Mouse (Mus musculus) MN1 (cell line): Measurements from ENCODE around the gene Rsph3a.
A peak's percentile ranks its signal among the peaks of the same experiment; 100 is the strongest.

ENCODE experiments used
- DNase-seq: peaks from one replicate; pipeline ENCODE4 v3.0.0-alpha.2; 2016; ENCODE audit warnings: low spot score

Rsph3a gene

GRCm38 (mm10) chr17:7945117-7946052 is at the start of gene Rsph3a:
Gene Rsph3a (plus strand): TSS chr17:7945614.
- peak; percentile 95 for DNase-seq

DNA sequence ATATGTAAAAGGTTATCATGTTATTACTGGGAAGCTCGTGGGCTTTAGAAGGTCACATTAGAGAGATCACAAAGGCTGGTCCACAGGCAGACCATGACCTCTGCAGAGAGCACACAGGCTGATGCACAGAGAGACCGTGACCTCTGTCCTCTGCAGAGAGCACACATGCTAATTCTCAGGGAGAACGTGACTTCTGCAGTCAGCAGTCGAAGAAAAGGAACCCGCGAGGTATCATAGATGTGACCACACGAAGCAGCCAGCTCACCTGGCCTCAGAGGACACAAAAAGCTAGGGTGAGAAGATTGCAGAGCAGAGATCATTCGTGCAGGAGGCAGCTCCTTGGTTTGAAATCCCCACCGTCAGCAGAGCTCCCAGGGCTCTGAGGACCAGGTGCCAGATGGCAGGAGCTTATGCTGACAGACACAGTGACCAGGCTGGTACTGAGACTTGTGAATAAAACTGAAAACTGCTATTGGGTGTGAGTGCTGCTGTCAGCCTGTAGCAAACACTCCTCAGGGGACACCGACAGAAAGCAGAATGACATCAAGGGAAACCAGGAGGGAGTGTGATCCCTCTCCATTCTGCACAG is 49.3 kb upstream of the Rsph3a start:
- DNase-seq = no peak

GRCm38 (mm10) chr17:7897120-7897519 is 48.3 kb upstream of the Rsph3a start:
- peak; percentile 40 for DNase-seq

- DNase-seq = no peak
Measured at GRCm38 (mm10) chr17:7897756-7898155, 47.7 kb upstream of the Rsph3a start.

- DNase-seq = no peak
Measured at GRCm38 (mm10) chr17:7899233-7899632, 46.2 kb upstream of the Rsph3a start.

GRCm38 (mm10) chr17:7899961-7900360 is 45.5 kb upstream of the Rsph3a start:
- no peak for DNase-seq

GRCm38 (mm10) chr17:7901536-7901935 is 43.9 kb upstream of the Rsph3a start:
- DNase-seq = no peak

- no peak for DNase-seq
Measured at GRCm38 (mm10) chr17:7902362-7902761, 43.1 kb upstream of the Rsph3a start.

DNA sequence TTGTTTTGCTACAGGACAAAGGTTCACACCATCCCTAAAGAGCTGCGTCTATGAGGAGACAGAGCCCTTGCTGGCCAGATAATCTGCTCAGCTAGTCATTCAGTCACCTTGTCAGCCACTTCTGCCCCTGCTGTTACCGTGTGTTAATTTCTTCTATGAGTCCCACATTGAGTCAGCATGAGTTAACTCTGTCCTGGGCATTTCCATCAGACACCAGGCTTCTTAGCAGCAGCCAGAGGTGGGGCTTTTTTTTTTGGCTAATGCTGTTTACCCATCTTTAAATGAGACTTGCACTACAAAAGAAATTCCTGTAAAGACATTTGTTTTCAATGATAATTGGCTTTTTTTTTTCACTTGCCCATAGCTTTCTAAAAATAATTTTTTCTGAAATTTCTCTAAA is 40.4 kb upstream of the Rsph3a start:
- DNase-seq = no peak

GRCm38 (mm10) chr17:7905936-7906685 is 39.3 kb upstream of the Rsph3a start:
- DNase-seq = no peak

- DNase-seq = no peak
Measured at GRCm38 (mm10) chr17:7914596-7915227, 30.7 kb upstream of the Rsph3a start.

DNA sequence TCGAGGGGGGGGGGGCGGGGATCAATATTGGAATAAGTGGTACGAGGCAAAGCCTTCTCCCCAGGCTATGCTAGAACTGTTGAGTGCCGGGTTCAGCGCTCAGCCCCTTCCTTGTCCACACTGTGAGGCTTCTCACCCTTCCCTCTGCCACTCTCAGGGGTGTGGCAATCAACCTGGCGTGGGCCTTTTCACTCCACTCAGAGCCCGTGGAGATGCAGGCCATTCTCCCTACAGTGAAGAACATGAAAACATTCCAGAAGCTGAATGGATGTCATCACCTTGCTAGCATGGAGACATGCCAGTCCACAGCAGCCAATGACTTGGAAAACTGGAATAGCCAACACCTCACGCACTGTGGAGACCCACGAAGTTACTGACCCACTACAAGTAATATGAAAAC is 29.6 kb upstream of the Rsph3a start:
- no peak for DNase-seq

- DNase-seq = no peak
Measured at GRCm38 (mm10) chr17:7916782-7917574, 28.4 kb upstream of the Rsph3a start.

DNA sequence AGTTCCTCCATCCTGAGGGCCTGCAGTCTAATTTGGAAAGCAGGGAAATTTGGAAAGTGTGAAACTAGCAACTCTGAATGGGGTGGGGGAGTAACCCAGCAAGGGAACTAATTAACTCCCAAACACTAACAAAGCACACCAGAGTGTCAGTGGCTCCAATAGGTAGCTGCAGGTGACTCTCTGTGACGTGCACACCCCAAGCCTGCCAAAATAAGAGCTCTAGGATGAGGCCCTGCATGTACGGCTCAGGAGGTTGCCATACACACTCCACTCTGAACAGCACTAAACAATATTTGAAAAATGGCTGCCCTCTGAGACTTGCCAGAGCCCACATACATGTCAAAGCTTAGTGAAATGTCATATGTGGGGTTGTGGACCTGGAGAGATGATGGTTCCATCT is 27.1 kb upstream of the Rsph3a start:
- no peak for DNase-seq

DNA sequence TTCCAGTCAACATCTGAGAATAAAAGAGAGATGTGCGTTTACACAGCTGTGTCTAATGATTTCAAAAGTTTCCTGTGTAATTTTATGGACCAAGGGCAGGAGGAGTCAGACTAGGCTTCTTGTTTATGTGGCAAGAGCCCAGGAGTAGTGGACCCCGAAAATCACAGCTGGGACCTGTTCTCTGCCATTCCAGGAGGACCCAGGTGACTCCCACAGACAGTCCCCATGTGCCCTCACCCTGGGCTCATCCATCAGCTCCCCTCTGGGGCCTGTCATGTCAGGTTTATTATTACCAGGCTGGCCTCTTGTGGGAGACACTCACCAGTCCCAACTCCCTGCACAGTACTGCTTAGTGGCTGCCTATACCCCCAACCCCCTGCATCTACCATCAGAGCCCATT is 26.2 kb upstream of the Rsph3a start:
- DNase-seq = no peak

- DNase-seq = no peak
Measured at GRCm38 (mm10) chr17:7922564-7922963, 22.9 kb upstream of the Rsph3a start.

- no peak for DNase-seq
Measured at GRCm38 (mm10) chr17:7924185-7924725, 21.2 kb upstream of the Rsph3a start.

DNA sequence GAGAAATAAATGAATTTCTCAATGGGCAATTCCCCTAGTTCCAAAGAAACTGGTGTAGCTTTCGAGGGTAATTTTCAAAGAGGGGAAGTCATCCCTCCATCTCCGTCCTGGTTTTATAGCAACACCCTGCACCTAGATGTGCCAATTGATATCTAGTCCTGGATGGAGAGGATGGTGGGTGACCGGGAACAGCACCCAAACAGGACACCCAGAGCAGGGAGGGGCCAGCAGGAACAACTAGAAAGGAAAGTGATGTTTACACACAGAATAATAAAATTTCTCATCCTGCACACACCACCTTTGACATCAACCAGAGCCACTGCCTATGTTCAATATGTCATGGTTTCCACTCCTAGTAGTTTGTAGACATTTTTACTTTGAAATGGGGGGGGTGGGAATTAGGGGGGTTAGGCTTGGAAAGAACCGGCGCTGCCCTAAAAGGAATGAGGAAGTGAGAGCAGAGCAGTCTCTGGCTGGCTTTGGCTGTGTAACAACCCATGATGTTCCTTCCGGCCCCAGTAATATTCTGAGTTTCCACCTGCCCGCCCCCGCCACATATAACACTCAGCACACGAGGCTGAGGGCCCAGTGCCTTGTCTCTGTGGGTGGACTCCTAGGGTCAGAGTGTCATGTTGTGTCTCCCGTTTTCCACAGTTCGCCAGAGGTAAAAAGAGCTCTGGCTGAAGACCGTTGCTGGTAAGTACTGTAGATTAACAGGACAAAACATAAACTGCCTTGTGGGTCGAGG is 19.8 kb upstream of the Rsph3a start, which contains the start of gene Tagap:
TSS of gene Tagap (plus strand) at position 588 of the 748 bp plus-strand sequence.
- DNase-seq = no peak

DNA sequence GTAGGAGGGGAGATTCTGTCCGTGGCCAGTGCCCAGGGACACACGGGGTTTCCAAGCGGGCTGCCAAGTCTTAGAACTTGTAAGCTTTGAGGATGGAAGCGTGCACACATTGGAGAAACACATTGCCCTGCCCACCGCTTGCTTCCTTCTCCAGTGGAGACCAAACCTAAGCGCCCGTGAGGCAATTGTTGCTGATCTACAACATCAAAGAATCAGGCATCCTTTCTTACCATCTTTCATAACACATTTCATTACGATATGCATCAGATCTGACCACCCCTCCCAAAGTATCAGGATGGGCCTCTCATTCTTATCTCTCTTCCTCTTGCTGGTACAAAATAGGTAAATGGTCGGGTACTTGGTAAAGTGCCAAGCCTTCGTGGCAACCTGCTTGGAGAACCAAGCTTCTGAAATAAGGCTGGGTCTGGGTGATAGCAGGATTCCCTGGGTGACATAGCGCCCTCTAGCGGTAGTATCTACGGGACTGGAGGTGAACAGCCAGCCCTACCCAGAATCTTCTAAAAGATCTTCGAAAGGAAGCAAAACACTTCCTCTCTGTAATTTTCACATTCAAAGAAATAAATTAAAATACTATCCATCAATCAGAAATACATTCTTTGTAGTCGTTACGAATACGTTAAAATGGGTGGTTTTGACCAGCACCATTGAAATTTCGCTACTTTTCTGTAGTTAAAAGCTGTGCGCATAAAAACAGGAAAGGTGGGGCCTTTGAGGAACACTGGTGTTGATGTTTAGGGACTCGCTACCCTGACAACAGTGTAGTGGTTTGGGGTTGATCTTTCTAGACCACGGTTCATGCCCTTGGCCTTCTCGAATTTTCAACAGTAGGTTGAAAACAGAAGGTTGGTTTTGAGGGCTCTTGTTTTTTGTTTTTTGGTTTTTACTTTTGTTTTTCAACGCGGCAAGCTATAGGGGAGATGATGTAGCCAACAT is 17.6 kb upstream of the Rsph3a start:
- DNase-seq = peak; percentile 18
